Mouse (Mus musculus): ENCODE results near the gene Slc26a1. TPM values are rescaled to one million over a fixed set of nuclear protein-coding genes. Genes with fewer than 3 reads are reported as not detected.

The Slc26a1 gene
- polyA plus RNA-seq, 1 experiment from 2014 or later: 0.53 TPM

- WGBS: 83% methylated on average over 11 of the region's 11 CpGs
- Histone ChIP-seq H3K27me3 (ENCODE audit: control insufficient read depth, insufficient read depth, low read length) (no peaks in the 10 kb centered on the region), H3K4me3 (ENCODE audit: control insufficient read depth in 1 of 2, insufficient read depth in 1 of 2, low read depth in 1 of 2, low read length in 2 of 2) (no peak overlapping the region), H3K4me1 (ENCODE audit: control insufficient read depth in 2 of 2, insufficient read depth in 2 of 2, low read length in 2 of 2) (no peaks in the 10 kb centered on the region), H3K27ac (replicated peaks in 1 of 2; ENCODE audit: control insufficient read depth in 1 of 2, insufficient read depth in 1 of 2, low read depth in 2 of 2, low read length in 2 of 2) (no peak overlapping the region), H3K36me3 (ENCODE audit: control insufficient read depth, insufficient read depth, low read length) (peaks cover 88% of the 10 kb centered on the region), H3K4me2 (ENCODE audit: low read length) (no peak overlapping the region), H3K9ac (ENCODE audit: low read length) (no peak overlapping the region), H3K9me3 (ENCODE audit: control insufficient read depth, low read length) (no peaks in the 10 kb centered on the region)
- ATAC-seq (ENCODE audit: insufficient number of reproducible peaks, insufficient read depth, low FRiP score, low read depth): no peak
Observed at GRCm38 (mm10) chr5:108648937-108649576, 26.3 kb downstream of the Slc26a1 start.

DNA sequence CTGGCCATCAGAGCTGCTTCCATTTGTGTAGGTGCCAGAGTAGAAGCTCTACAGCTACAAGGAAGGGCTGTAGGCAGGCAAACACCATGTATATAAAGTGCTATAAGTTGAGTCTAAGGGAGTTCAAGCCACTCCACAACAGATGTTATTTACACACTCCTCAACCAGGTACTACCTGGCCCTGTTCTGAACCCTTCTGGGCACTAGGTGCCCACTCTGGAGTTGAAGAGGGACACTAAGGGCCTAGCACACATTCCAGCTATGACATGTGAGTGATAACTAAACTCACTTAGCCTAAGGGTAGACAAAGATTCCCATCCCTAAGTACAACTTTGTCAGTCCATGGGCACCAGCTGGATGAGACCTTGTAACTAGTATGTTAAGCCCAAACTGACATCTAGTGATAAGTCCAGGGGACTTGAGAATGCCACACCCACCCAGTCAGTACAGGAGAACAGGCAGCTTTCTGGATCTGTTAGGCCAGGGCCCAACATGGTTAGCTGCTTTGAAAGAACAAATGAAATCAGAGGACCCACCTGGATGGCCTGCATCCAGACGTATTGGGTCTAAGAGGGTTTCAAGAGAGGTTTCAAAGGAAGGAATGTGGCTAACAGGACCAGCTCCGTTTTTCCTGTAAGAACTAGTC lies 27.4 kb downstream of the Slc26a1 start:
- H3K36me3 ChIP-seq (ENCODE audit: control insufficient read depth, insufficient read depth, low read length): peaks cover 84% of the 10 kb centered on the region
- WGBS: 96% methylated on average over 2 of the region's 2 CpGs
- no peak overlapping the region for H3K9ac ChIP-seq (ENCODE audit: low read length)
- H3K4me2 ChIP-seq (ENCODE audit: low read length): no peak overlapping the region
- ATAC-seq (ENCODE audit: insufficient number of reproducible peaks, insufficient read depth, low FRiP score, low read depth): no peak
- H3K27me3 ChIP-seq (ENCODE audit: control insufficient read depth, insufficient read depth, low read length): no peaks in the 10 kb centered on the region
- H3K4me1 ChIP-seq (ENCODE audit: control insufficient read depth in 2 of 2, insufficient read depth in 2 of 2, low read length in 2 of 2): peaks cover 0 to 4% of the 10 kb centered on the region in 2 experiments; a peak in 2 of 4 replicates
- H3K9me3 ChIP-seq (ENCODE audit: control insufficient read depth, low read length): no peaks in the 10 kb centered on the region
- no peak overlapping the region for H3K27ac ChIP-seq (replicated peaks in 1 of 2; ENCODE audit: control insufficient read depth in 1 of 2, insufficient read depth in 1 of 2, low read depth in 2 of 2, low read length in 2 of 2)
- H3K4me3 ChIP-seq (ENCODE audit: control insufficient read depth in 1 of 2, insufficient read depth in 1 of 2, low read depth in 1 of 2, low read length in 2 of 2): no peak overlapping the region

DNA sequence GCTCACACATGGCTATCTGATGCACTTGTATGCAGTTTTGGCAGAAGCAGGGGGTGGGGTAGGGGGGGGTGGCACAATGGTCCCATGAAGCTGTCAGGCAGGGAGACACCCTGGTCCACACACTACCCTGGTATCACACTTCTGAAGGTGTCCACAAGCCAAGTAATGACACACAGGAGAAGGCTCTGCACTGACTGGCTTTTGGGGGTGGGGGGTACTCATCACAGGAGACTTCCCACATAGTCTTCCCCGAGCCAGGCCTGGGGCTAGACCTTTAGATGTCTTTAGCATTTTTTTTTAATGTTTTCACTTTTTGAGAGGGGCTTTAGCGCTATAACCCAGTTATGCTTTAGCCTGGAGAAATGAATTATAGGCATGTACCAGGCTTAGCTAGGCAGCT lies 28.1 kb downstream of the Slc26a1 start:
- ATAC-seq (ENCODE audit: insufficient number of reproducible peaks, insufficient read depth, low FRiP score, low read depth): no peak
- H3K4me3 ChIP-seq (ENCODE audit: control insufficient read depth in 1 of 2, insufficient read depth in 1 of 2, low read depth in 1 of 2, low read length in 2 of 2): no peak overlapping the region
- peaks cover 0 to 4% of the 10 kb centered on the region in 2 experiments; a peak in 2 of 4 replicates for H3K4me1 ChIP-seq (ENCODE audit: control insufficient read depth in 2 of 2, insufficient read depth in 2 of 2, low read length in 2 of 2)
- no peak overlapping the region for H3K9ac ChIP-seq (ENCODE audit: low read length)
- H3K4me2 ChIP-seq (ENCODE audit: low read length): no peak overlapping the region
- H3K9me3 ChIP-seq (ENCODE audit: control insufficient read depth, low read length): no peaks in the 10 kb centered on the region
- no peak overlapping the region for H3K27ac ChIP-seq (replicated peaks in 1 of 2; ENCODE audit: control insufficient read depth in 1 of 2, insufficient read depth in 1 of 2, low read depth in 2 of 2, low read length in 2 of 2)
- 80% methylated on average over 2 of the region's 2 CpGs for WGBS
- no peaks in the 10 kb centered on the region for H3K27me3 ChIP-seq (ENCODE audit: control insufficient read depth, insufficient read depth, low read length)
- H3K36me3 ChIP-seq (ENCODE audit: control insufficient read depth, insufficient read depth, low read length): peaks cover 84% of the 10 kb centered on the region

GRCm38 (mm10) chr5:108646343-108646660 lies 29.1 kb downstream of the Slc26a1 start:
- ATAC-seq (ENCODE audit: insufficient number of reproducible peaks, insufficient read depth, low FRiP score, low read depth): no peak
- WGBS: 80% methylated on average over 3 of the region's 3 CpGs
- Histone ChIP-seq H3K4me2 (ENCODE audit: low read length) (no peak overlapping the region), H3K4me3 (ENCODE audit: control insufficient read depth in 1 of 2, insufficient read depth in 1 of 2, low read depth in 1 of 2, low read length in 2 of 2) (no peak overlapping the region), H3K4me1 (ENCODE audit: control insufficient read depth in 2 of 2, insufficient read depth in 2 of 2, low read length in 2 of 2) (peaks cover 0 to 4% of the 10 kb centered on the region in 2 experiments; a peak in 2 of 4 replicates), H3K27me3 (ENCODE audit: control insufficient read depth, insufficient read depth, low read length) (no peaks in the 10 kb centered on the region), H3K27ac (replicated peaks in 1 of 2; ENCODE audit: control insufficient read depth in 1 of 2, insufficient read depth in 1 of 2, low read depth in 2 of 2, low read length in 2 of 2) (no peak overlapping the region), H3K36me3 (ENCODE audit: control insufficient read depth, insufficient read depth, low read length) (peaks cover 91% of the 10 kb centered on the region), H3K9me3 (ENCODE audit: control insufficient read depth, low read length) (no peaks in the 10 kb centered on the region), H3K9ac (ENCODE audit: low read length) (no peak overlapping the region)

DNA sequence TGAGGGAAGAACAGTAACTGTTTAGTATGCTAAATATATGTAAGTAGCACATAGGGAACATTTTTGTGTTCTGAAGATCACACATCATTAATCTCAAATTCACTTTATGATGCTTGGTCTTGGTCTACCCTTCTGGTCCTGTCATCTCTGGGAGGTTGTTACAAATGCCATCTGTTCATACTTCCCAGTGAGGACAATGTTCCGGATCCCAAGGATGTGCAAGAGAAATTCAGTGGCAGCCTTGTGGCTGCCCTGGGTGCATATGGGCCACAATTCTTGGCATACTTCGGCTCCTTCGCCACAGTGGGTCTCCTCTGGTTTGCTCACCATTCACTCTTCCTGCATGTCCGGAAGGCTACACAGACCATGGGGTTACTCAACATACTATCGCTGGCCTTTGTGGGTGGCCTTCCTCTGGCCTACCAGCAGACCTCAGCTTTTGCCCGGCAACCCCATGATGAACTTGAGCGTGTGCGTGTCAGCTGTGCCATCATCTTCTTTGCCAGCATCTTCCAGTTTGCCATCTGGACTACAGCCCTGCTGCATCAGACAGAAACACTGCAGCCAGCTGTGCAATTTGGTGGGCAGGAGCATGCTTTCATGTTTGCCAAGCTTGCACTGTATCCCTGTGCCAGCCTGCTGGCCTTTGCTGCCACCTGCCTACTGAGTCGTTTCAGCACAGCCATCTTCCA lies 29.6 kb downstream of the Slc26a1 start:
- no peak for ATAC-seq (ENCODE audit: insufficient number of reproducible peaks, insufficient read depth, low FRiP score, low read depth)
- H3K4me3 ChIP-seq (ENCODE audit: control insufficient read depth in 1 of 2, insufficient read depth in 1 of 2, low read depth in 1 of 2, low read length in 2 of 2): no peak overlapping the region
- H3K36me3 ChIP-seq (ENCODE audit: control insufficient read depth, insufficient read depth, low read length): peaks cover 86% of the 10 kb centered on the region

GRCm38 (mm10) chr5:108643674-108644073 lies 31.7 kb downstream of the Slc26a1 start:
- H3K27ac ChIP-seq (replicated peaks in 1 of 2; ENCODE audit: control insufficient read depth in 1 of 2, insufficient read depth in 1 of 2, low read depth in 2 of 2, low read length in 2 of 2): no peak overlapping the region
- H3K4me3 ChIP-seq (ENCODE audit: control insufficient read depth in 1 of 2, insufficient read depth in 1 of 2, low read depth in 1 of 2, low read length in 2 of 2): no peak overlapping the region
- WGBS: 28% methylated on average over 2 of the region's 2 CpGs
- peaks cover 0 to 4% of the 10 kb centered on the region in 2 experiments; a peak in 2 of 4 replicates for H3K4me1 ChIP-seq (ENCODE audit: control insufficient read depth in 2 of 2, insufficient read depth in 2 of 2, low read length in 2 of 2)
- no peaks in the 10 kb centered on the region for H3K27me3 ChIP-seq (ENCODE audit: control insufficient read depth, insufficient read depth, low read length)
- H3K36me3 ChIP-seq (ENCODE audit: control insufficient read depth, insufficient read depth, low read length): peaks cover 74% of the 10 kb centered on the region
- no peaks in the 10 kb centered on the region for H3K9me3 ChIP-seq (ENCODE audit: control insufficient read depth, low read length)
- no peak overlapping the region for H3K4me2 ChIP-seq (ENCODE audit: low read length)
- H3K9ac ChIP-seq (ENCODE audit: low read length): no peak overlapping the region
- ATAC-seq (ENCODE audit: insufficient number of reproducible peaks, insufficient read depth, low FRiP score, low read depth): no peak

More for the DNA sequence above, 29.6 kb downstream of the Slc26a1 start:
- 90% methylated on average over 9 of the region's 9 CpGs for WGBS
- Histone ChIP-seq H3K27ac (replicated peaks in 1 of 2; ENCODE audit: control insufficient read depth in 1 of 2, insufficient read depth in 1 of 2, low read depth in 2 of 2, low read length in 2 of 2) (no peak overlapping the region), H3K27me3 (ENCODE audit: control insufficient read depth, insufficient read depth, low read length) (no peaks in the 10 kb centered on the region), H3K4me2 (ENCODE audit: low read length) (no peak overlapping the region), H3K9me3 (ENCODE audit: control insufficient read depth, low read length) (no peaks in the 10 kb centered on the region), H3K4me1 (ENCODE audit: control insufficient read depth in 2 of 2, insufficient read depth in 2 of 2, low read length in 2 of 2) (peaks cover 0 to 4% of the 10 kb centered on the region in 2 experiments; a peak in 2 of 4 replicates), H3K9ac (ENCODE audit: low read length) (no peak overlapping the region)

GRCm38 (mm10) chr5:108636172-108636571 lies 39.2 kb downstream of the Slc26a1 start:
- H3K36me3 ChIP-seq (ENCODE audit: control insufficient read depth, insufficient read depth, low read length): peaks cover 12% of the 10 kb centered on the region; the same call in 1 of the 2 replicates
- 63% methylated on average over 4 of the region's 4 CpGs for WGBS
- no peaks in the 10 kb centered on the region for H3K9me3 ChIP-seq (ENCODE audit: control insufficient read depth, low read length)
- no peak overlapping the region for H3K4me2 ChIP-seq (ENCODE audit: low read length)
- H3K4me1 ChIP-seq (ENCODE audit: control insufficient read depth in 2 of 2, insufficient read depth in 2 of 2, low read length in 2 of 2): no peaks in the 10 kb centered on the region
- no peaks in the 10 kb centered on the region for H3K27me3 ChIP-seq (ENCODE audit: control insufficient read depth, insufficient read depth, low read length)
- H3K27ac ChIP-seq (replicated peaks in 1 of 2; ENCODE audit: control insufficient read depth in 1 of 2, insufficient read depth in 1 of 2, low read depth in 2 of 2, low read length in 2 of 2): no peak overlapping the region
- ATAC-seq (ENCODE audit: insufficient number of reproducible peaks, insufficient read depth, low FRiP score, low read depth): no peak
- H3K9ac ChIP-seq (ENCODE audit: low read length): no peak overlapping the region
- H3K4me3 ChIP-seq (ENCODE audit: control insufficient read depth in 1 of 2, insufficient read depth in 1 of 2, low read depth in 1 of 2, low read length in 2 of 2): no peak overlapping the region

Data from heart, embryonic 14.5 days (tissue).